12 mouse cellular contexts compared by ENCODE assay signal in genomic region chr12:17371589-17372235, GRCm38 (mm10). TPM values are rescaled to one million over a fixed set of nuclear protein-coding genes. Genes with fewer than 3 reads are reported as not detected.
DNase-seq lines count a peak whose midpoint lies in the region; ATAC-seq and TF ChIP-seq lines count a peak whose summit lies in the region.
"Had no signal": no experiment of that assay in that cellular context is flagged by ENCODE, and none has a peak within 500 bp of the region (broad histone marks: within the 10 kb centered on the region; RNA-seq: fewer than 3 reads in every experiment).

No protein-coding gene starts in this region.

- no peak overlapping the region for H3K27ac ChIP-seq in cerebellum, adult 2 months (ENCODE audit: insufficient read depth, low read length)
- no peak overlapping the region for H3K27ac ChIP-seq in liver, embryonic 12.5 days
- H3K27ac ChIP-seq in liver, embryonic 13.5 days: no peak overlapping the region
- no peak overlapping the region for H3K27ac ChIP-seq in forebrain, embryonic 15.5 days (replicated peaks)
- H3K27ac ChIP-seq: hindbrain, embryonic 14.5 days; neural tube, embryonic 13.5 days had no signal

- no peaks in the 10 kb centered on the region for H3K27me3 ChIP-seq in cerebellum, adult 2 months (ENCODE audit: control insufficient read depth, insufficient read depth, low read length)
- no peaks in the 10 kb centered on the region for H3K27me3 ChIP-seq in liver, embryonic 12.5 days (replicated peaks)
- no peaks in the 10 kb centered on the region for H3K27me3 ChIP-seq in G1E (ENCODE audit: insufficient read depth, low read length)
- H3K27me3 ChIP-seq in liver, embryonic 13.5 days: no peaks in the 10 kb centered on the region
- H3K27me3 ChIP-seq in forebrain, embryonic 15.5 days: no peaks in the 10 kb centered on the region
- H3K27me3 ChIP-seq: neural tube, embryonic 13.5 days had no signal

- peaks cover 92% of the 10 kb centered on the region for H3K36me3 ChIP-seq in liver, embryonic 12.5 days
- peaks cover 95% of the 10 kb centered on the region for H3K36me3 ChIP-seq in G1E (replicated peaks)
- peaks cover 87% of the 10 kb centered on the region for H3K36me3 ChIP-seq in liver, embryonic 13.5 days
- peaks cover 73% of the 10 kb centered on the region for H3K36me3 ChIP-seq in forebrain, embryonic 15.5 days

- TF ChIP-seq CTCF in cerebellum, adult 2 months (IDR thresholded peaks at IDR 0.05; ENCODE audit: borderline replicate concordance, insufficient read depth, low read depth, low read length): peak; percentile 16; the same call in 1 of the 2 replicates
- TF ChIP-seq CTCF in G1E (IDR thresholded peaks at IDR 0.05; ENCODE audit: low read depth, low read length): peak; percentile 53; the same call in 1 of the 2 replicates

- H3K4me3 ChIP-seq in cerebellum, adult 2 months (replicated peaks; ENCODE audit: insufficient read depth, low read depth, low read length): no peak overlapping the region
- H3K4me3 ChIP-seq in liver, embryonic 12.5 days: no peak overlapping the region
- H3K4me3 ChIP-seq in G1E (ENCODE audit: low read depth, low read length): no peak overlapping the region
- no peak overlapping the region for H3K4me3 ChIP-seq in liver, embryonic 13.5 days (replicated peaks)
- H3K4me3 ChIP-seq in forebrain, embryonic 15.5 days: no peak overlapping the region
- H3K4me3 ChIP-seq: neural tube, embryonic 13.5 days had no signal

- H3K4me1 ChIP-seq in cerebellum, adult 2 months (ENCODE audit: control insufficient read depth, insufficient read depth, low read length): peaks cover 3% of the 10 kb centered on the region; the same call in 1 of the 2 replicates
- H3K4me1 ChIP-seq in liver, embryonic 12.5 days: no peaks in the 10 kb centered on the region
- H3K4me1 ChIP-seq in G1E (ENCODE audit: insufficient read depth, low read depth, low read length): peaks cover 18% of the 10 kb centered on the region
- no peaks in the 10 kb centered on the region for H3K4me1 ChIP-seq in liver, embryonic 13.5 days (replicated peaks)
- H3K4me1 ChIP-seq in forebrain, embryonic 15.5 days: no peaks in the 10 kb centered on the region
- H3K4me1 ChIP-seq: neural tube, embryonic 13.5 days had no signal

- WGBS in cerebellum, adult 2 months: 83% methylated on average over 8 of the region's 8 CpGs
- 74% methylated on average over 8 of the region's 8 CpGs for WGBS in liver, embryonic 12.5 days (ENCODE audit: insufficient replicate concordance)
- 73% methylated on average over 8 of the region's 8 CpGs for WGBS in liver, embryonic 13.5 days (ENCODE audit: insufficient replicate concordance)
- WGBS in forebrain, embryonic 15.5 days: 92% methylated on average over 8 of the region's 8 CpGs

- H3K9ac ChIP-seq in liver, embryonic 12.5 days: no peak overlapping the region
- H3K9ac ChIP-seq in liver, embryonic 13.5 days: no peak overlapping the region
- H3K9ac ChIP-seq in forebrain, embryonic 15.5 days (replicated peaks): no peak overlapping the region
- H3K9ac ChIP-seq: hindbrain, embryonic 14.5 days; neural tube, embryonic 13.5 days had no signal

- no peak for DNase-seq in cerebellum, adult 2 months
- DNase-seq in cerebellum, adult 9-10 months: no peak
- DNase-seq in liver: peak; percentile 32
- DNase-seq in G1E (ENCODE audit: low spot score): no peak
- peak; percentile 6 for DNase-seq in liver, embryonic 13.5 days
- DNase-seq in right cerebral cortex, adult 2 months (ENCODE audit: low spot score in 2 of 2): no peak
- DNase-seq: cerebellum, postnatal 25 days had no signal

- H3K4me2 ChIP-seq in liver, embryonic 12.5 days: no peak overlapping the region
- no peak overlapping the region for H3K4me2 ChIP-seq in liver, embryonic 13.5 days
- no peak overlapping the region for H3K4me2 ChIP-seq in forebrain, embryonic 15.5 days (replicated peaks)
- H3K4me2 ChIP-seq: hindbrain, embryonic 14.5 days; neural tube, embryonic 13.5 days had no signal

- H3K9me3 ChIP-seq in liver, embryonic 12.5 days (replicated peaks): no peaks in the 10 kb centered on the region
- no peaks in the 10 kb centered on the region for H3K9me3 ChIP-seq in G1E (replicated peaks)
- no peaks in the 10 kb centered on the region for H3K9me3 ChIP-seq in liver, embryonic 13.5 days (replicated peaks)
- H3K9me3 ChIP-seq in forebrain, embryonic 15.5 days: no peaks in the 10 kb centered on the region
- H3K9me3 ChIP-seq: neural tube, embryonic 13.5 days had no signal

- no peak for ATAC-seq in liver, embryonic 12.5 days
- no peak for ATAC-seq in G1E (ENCODE audit: extremely low read depth, insufficient number of reproducible peaks, low FRiP score, poor library complexity, severe bottlenecking)
- ATAC-seq in liver, embryonic 13.5 days (ENCODE audit: low read depth): no peak
- ATAC-seq in forebrain, embryonic 15.5 days (replicated peaks): no peak

- no peak for TF ChIP-seq POLR2A in cerebellum, adult 2 months (IDR thresholded peaks at IDR 0.05; ENCODE audit: borderline replicate concordance, insufficient read depth, low read length)

RNA-seq across cellular contexts. Expression of gene Nol10, which starts 23.5 kb away (rescaled TPM):
- polyA plus RNA-seq in cerebellum, adult 2 months (2012; rRNA removed): 14.9 and 16.6 TPM in 2 replicates
- 26.4 and 26.5 TPM in 2 replicates for polyA plus RNA-seq in liver, embryonic 12.5 days (2016; fragmentation: Nextera tagmentation; extraction: Ambion mirVana)
- total RNA-seq in G1E (2014; fragmentation: Nextera tagmentation): 25.7 and 37.8 TPM in 2 replicates
- total RNA-seq in G1E (2017): 12.8 and 18.6 TPM in 2 replicates
- polyA plus RNA-seq in G1E (2012): 4.2 and 10.2 TPM in 2 replicates
- 18.1 and 22.4 TPM in 2 replicates for polyA plus RNA-seq in liver, embryonic 13.5 days (2015; fragmentation: Nextera tagmentation; extraction: Ambion mirVana)
- 22.2 and 23.9 TPM in 2 replicates for polyA plus RNA-seq in forebrain, embryonic 15.5 days (2015; fragmentation: Nextera tagmentation; extraction: Ambion mirVana)

RNA-seq across cellular contexts. Expression of gene Atp6v1c2, which starts 42.6 kb away (rescaled TPM):
- 0.15 and 0.16 TPM in 2 replicates for polyA plus RNA-seq in cerebellum, adult 2 months (2012; rRNA removed)
- polyA plus RNA-seq in liver, embryonic 12.5 days (2016; fragmentation: Nextera tagmentation; extraction: Ambion mirVana): 0.12 and 0.16 TPM in 2 replicates
- not detected in 2 replicates for total RNA-seq in G1E (2014; fragmentation: Nextera tagmentation)
- total RNA-seq in G1E (2017): 0.12 and 0.22 TPM in 2 replicates
- not detected in 2 replicates for polyA plus RNA-seq in G1E (2012)
- polyA plus RNA-seq in liver, embryonic 13.5 days (2015; fragmentation: Nextera tagmentation; extraction: Ambion mirVana): not detected in 2 replicates
- polyA plus RNA-seq in forebrain, embryonic 15.5 days (2015; fragmentation: Nextera tagmentation; extraction: Ambion mirVana): 0.59 and 0.66 TPM in 2 replicates
- total RNA-seq: gastrocnemius, adult 18-20 months had no signal

Comparison
In these comparisons a context has a peak if more than half of its experiments do, and no peak if none do; other contexts are left out.
1. DNase-seq: peak in liver (single experiment) and liver, embryonic 13.5 days (single experiment); none in cerebellum, adult 2 months (0 of 2), cerebellum, adult 9-10 months (single experiment), G1E (single experiment) and right cerebral cortex, adult 2 months (0 of 2).